Mouse (Mus musculus) embryo, embryonic 10.5 days (tissue): ENCODE measurements at regions not wholly inside any gene's neighbourhood (a gene's known extent, or its start where the extent isn't known, plus 50 kb on each side); places are given as distances from the start of the nearest gene placed in this dataset.
"Not testable (repeated sequence)": the region's sequence is repeated elsewhere in the genome, so short reads cannot be mapped to it uniquely, and the experiment has no call there.

Experiments
- DNase-seq: peaks from one replicate; pipeline ENCODE4 v3.0.0-alpha.2; 2015; ENCODE audit warnings: low spot score

DNA sequence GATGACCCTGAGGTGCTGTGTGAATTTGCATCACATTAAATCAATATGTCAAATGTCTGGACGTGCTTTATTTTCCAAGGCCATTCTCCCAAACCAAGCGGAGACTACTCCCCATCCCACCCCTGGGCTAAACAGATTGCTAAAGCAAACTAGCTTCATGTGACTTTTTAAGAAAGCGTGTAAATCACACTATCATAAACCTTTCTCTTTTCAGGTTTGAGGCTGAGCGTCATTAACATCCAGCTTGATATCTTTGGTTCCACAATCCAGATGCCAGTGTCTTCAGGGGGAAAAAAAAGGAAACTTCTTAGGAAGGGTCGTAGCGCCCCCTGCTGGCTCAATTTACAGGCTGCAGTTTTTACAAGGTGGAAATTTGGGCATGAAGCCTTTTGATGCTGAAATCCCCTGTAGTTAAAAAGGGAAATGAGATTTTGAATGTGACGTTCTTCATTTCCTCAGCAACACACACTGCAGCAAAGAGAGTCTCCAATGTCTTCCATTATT lies 105.1 kb upstream of the Nt5e start:
- peak; percentile 89 for DNase-seq

DNA sequence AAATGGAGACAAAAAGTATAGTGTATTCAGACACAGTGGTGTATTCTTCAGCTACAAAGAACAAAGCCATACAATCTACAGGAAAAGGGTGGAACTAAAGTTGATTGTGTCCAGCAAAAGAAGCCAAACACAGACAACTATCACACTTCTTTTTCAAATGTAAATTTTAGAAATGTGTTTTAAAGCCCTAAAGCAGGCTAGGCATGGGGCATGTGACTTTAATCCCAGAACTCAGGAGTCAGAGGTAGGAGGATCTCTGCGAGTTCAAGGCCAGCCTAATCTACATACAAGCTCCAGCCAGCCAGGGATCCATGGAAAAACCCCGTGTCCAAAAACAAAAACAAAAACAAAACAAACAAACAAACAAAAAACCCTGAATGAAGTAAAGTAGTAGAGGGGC lies 89.9 kb upstream of the Nt5e start:
- no peak for DNase-seq

DNA sequence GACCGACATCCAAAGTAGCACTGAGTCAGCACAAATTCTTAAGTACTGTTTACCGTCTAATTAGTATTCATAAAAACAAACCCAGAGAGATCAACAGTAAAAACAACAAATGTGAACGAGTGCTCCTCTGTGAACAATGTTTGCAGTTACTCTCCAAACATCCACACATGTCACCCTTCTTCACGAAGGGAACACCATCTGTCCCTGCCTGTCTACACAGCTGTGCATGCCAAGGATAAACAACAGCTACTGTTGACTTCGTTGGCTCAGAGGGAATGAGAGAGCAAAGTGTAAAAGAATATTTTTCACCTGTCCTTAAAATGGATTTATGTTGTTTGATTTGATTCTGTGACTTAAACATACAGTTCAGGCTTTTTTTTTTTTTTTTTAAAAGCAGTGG lies 88.7 kb upstream of the Nt5e start:
- no peak for DNase-seq

DNA sequence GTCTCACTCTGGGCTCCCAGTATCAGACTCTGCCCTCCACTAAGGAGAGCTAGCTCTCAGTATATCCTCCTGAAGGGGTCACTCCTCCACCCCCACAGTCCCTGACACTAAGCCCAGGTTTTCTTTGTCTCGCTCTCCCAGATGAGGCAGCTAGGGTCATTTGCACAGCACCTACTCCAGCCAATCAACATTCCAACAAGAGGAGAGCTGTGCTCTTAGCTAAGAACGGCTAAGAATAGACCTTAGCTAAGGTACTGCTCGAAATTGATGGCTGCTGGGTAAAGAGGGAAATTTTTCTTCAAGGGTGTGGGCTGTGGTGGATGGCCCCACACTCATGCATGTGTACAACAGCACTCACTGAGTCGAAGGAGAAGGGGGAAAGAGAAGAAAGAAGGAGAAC lies 86.3 kb upstream of the Nt5e start:
- peak; percentile 16 for DNase-seq

DNA sequence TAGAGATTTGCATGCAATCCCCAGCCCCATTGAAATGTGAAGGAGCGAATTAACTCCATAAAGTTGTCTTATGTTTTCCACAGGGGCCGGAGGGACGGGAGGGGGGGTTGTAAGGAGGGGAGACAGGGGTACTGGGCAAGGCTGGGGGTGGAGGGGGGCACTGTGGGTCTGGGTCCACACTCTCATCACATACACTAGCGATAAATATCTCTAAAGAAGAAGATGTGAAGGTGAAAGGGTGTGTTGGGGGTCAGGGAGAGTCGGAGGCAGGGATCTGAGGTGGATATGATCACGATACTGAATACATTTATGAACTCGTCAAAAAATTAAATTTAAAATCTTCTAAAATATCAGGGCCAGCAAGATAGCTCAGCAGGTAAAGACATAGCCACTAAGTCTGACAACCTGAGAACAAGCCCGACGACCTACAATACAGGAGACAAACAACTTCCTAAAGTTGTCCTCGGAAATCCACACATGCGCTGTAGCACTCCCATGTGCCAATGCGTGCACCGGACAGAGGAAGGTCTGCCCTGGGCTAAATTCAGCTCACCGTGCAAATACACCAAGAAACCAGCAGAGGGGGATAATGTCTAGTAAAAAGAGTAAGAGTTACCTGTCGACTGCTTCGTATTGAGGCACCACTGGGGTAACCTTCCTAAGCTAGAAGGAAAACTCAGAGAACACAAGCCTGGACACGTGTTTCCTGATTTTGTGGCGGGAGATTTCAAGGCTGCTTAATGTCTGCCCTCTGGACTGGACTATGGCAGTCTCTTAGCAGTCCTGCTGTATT lies 85.6 kb upstream of the Nt5e start:
- DNase-seq = peak; percentile 96

DNA sequence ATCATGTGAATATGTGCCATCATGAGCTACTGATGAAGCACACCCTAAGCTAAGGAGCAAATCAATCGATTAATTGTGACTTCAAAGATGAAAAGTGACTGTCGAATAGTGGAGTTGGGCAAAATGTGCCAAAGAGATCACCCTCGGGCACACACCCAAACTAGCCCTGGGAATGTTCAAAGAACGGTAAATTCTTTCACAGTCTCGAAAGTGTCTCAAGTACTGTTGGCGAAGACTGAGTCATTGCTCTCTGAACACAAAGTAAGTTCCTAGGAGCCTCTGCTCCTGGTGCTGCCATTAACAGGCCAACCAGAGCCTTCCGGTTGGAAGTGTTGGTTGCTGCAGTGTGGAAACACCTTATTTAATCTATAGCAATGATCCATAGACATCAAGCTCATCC lies 84.5 kb upstream of the Nt5e start:
- DNase-seq = no peak

DNA sequence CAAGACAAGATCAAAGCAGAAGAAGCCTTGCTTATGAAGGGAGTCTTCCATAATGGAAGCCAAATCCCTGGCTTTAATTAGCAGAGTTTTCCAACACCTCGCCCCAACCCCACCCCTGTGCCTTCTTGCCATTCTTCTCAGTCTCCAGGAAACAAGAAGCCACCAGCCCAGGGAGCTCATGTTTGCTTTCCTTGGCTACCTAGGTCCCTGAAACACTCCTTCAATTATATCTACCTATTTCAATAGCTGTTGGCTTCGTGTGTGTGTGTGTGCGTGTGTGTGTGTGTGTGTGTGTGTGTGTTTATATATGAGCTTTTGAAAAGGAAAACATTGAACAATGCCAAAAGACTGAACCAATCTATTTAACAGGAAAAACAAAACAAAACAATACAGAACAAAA lies 82.5 kb upstream of the Nt5e start:
- DNase-seq = no peak

DNA sequence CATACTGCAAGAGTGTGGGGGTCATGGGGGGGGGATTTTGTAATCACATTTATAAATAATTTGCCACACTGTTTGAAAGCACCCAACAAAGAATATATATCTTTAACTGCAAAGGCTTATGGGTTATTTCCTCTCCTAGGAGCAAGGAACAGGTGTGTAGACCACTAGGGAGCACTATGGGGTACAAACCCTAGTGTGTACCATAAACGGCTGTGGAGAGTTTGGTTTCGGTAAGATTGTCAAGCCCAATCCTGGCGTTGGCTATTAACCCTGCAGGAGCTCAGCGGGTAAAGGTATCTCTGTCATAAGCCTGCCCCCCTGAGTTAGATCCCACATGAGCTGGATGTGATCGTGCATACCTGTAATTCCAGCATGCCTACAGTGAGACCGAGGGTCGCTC lies 71.0 kb upstream of the Nt5e start:
- no peak for DNase-seq

DNA sequence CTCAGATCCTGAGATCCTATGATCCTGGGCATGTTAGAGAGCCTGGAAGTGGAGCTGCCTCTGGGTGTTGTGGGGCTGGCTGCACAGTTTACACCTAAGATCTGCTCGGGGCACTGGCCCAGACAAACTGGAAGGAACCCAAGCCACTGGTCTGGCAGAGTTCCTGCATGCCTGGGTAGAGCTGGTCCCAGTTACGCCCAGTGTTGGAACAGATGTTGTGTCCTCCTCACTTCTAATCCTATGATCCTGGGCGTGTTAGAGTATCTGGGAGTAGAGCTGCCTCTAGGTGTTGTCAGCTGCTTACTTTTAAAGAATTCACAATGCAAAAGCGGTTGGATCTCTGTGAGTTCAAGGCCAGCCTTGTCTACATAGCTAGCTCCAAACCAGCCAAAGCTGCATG lies 67.4 kb upstream of the Nt5e start:
- no peak for DNase-seq

DNA sequence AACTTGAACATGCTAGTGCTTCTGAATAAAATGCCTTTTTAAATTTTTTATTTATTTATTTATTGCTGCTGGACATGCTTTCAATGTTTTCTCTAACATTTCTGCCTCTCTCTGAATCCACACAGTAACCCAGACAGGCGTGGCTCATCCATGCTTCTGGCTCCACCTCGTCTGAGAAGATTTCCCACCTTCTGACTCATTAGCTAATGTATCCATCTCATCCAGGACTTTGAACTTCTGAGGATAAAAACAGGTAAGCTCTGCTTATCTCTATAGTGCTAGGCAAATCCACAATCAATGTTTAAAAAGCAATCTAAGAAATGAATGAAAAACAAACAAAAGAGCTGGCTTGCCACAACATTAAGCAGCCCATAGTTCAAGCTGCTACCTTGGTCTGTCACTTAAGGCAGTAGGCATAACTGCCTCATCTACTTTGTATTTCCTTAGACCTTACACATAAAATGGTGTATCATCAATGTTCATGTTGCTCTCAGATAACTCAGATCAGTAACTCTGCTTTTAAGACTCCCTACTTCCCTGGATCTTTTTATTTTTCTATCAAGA lies 66.8 kb upstream of the Nt5e start:
- DNase-seq = no peak

DNA sequence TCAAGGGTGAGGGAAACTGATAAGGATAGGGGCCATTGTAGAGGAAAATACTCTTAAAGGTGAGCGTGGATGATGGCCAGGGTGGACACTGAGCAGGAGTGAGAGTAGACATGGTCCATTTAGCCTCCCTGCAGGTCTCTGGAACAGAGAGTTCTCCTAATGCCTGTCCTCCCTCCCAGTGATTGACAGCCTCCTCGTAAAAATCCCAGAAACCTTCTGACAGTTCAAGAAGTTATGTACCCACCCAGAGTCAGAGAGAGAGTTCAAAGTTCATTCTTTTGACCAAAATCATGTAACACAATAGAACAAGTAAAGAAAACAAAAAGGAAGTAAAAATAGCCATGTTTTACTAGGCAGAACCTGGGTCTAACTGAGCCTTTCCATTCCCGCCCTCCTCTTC lies 64.5 kb upstream of the Nt5e start:
- no peak for DNase-seq

DNA sequence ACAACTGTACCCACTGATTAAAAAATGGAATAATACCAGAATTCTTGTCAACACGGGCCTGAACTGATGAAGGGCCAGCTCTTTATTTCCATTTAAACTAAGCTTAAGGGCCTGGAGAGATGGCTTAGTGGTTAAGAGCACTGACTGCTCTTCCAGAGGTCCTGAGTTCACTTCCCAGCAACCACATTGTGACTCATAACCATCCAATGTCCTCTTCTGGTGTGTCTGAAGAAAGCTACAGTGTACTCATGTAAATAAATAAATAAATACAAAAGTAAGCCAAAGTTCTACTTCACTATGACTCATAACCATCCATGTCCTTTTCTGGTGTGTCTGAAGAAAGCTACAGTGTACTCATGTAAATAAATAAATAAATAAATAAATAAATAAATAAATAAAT lies 60.7 kb upstream of the Nt5e start:
- not testable (repeated sequence) for DNase-seq

DNA sequence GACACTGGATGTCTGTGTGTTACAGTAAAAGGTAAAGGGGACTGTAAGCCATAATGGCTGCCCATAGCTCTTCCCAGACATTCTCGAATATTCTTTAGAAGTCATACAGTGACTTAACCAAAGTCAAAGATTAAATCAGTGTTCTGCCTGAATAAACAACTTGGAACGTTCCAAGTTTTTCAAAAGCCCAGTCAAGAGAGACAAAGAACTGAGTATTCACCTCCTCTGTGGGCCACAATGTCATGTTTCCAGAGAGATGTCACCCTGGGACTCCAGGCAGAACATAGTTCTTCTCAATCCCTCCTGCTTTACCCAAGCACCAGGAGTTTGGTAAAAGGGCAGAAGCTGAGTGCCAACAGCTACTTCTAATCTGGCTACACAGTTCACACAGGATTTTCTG lies 58.2 kb upstream of the Nt5e start:
- no peak for DNase-seq

DNA sequence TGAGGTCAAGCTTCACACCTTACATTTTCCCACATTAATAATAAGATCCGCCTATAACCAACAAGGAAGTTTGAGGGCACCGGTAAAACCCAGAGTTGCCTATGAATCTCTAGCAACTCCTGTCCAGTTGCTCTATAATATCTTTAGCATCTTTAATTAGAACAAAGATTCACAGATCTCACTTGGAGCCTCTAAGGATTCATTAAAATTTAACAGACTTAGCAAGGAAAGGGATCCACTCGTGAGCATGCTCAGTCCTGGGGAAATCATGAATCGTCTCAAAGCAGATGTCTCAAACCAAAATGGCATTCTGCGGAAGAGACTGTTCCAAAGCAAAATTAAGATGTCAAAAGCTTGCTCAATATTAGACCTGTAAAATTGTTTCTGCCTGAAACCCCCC lies 57.8 kb upstream of the Nt5e start:
- DNase-seq = no peak

DNA sequence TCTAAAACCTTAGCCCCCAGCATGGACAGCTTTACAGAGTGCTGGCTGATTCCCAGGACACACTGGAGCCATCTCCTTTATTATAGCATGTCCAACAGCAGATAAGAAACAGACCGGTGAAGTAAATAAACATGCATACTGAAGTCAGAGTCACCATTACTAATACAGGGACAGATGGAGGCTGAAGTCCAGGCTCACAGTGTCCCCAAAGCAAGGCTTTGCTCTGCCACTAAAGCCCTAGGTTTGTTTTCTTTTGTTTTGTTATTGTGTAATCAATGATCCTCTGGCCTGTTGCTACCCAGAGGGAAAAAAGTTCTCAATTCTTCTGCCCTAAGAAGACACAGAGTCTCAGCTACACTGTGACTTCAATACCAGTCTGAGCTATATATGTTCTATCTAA lies 56.2 kb upstream of the Nt5e start:
- DNase-seq = no peak

DNA sequence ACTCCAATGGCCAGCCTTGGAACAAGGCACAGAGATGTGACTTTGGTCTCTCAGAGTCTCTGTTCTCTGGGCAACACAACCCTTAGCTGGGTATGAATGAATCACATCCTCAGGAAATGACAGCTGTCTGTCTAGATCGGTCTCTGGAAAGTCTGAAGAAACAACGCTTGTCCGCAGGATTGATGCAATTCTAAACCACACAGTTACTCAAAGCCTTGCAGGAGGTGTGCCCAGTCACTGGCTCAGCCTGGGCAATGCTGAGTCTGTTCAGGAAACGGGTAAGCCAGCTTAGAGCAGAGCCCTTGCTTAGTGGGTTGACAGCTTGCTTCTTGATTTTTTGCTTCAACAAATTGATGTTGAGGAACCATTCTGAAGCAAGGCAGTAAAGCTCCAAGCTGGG lies 53.7 kb upstream of the Nt5e start:
- DNase-seq = no peak

DNA sequence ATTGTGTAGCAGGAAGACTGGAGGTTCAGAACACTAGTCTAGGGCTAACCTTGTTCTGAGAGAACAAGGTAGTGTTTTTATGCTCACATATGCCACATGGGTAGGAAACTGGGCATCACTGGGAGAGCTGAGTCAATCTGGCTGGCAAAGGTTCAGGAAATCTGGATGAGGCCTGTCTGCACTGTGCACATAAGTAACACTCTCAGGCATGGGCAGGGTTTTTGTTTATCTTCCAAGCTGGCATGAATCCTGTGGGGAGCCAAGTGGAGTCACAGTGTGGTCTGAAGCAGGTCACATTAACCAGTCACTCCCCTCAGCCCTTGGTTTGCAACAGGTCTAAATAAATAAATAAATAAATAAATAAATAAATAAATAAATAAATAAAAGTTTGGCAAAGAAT lies 53.0 kb upstream of the Nt5e start:
- no peak for DNase-seq

DNA sequence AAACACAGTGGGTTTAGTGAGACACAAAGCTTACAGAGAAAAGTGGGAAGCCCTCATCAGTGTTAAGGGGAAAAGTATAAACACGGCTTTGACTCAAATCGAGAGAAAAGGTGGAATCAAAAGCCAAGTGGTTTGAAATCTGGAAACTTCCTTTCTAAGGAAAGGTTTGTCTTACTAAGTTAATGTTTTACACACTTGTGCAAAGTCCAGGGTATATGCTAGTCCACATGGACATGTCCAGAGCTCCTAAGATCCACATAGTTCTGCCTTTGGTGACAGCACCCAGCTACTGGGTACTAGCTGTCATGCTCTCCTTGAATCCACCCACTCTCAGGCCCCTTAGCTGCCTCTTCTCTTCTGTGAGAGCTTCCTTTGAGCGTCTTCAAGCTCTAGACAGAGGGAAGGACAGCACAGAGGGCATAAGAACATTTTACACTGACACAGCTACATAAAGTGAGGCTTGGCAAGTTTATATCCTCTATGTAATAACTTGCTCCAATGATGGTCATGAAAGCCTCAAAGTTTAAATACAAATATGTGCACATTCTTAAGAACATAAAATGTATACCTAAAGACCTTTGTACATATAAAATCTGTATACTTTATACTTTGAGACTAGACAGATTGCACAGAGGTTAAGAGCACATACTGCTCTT lies 52.2 kb upstream of the Nt5e start:
- no peak for DNase-seq

DNA sequence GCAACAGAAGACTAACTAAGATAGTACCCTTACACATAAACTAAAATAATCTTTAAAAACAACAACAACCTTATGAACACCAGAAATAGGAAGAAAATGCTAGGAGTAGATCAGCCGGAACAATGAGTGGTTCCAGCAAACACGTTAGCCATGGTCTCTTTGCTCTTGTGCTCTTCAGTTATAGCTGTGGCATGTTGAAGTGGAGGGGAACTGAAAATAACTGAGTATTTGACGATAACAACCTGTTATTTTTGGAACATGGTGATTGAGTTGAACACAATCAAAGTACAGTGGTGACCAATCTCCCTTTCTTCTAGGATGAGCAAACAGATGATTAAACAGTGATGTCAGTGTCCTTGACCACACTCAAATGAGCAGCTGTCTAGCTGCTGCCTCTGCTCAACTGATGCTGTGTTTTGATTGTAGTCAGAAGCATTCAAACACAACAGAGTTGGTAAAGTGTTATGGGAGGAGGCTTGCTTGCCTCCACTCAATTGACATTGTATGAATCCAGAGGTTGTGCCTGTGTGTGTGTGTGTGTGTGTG lies 50.9 kb upstream of the Nt5e start:
- no peak for DNase-seq

DNA sequence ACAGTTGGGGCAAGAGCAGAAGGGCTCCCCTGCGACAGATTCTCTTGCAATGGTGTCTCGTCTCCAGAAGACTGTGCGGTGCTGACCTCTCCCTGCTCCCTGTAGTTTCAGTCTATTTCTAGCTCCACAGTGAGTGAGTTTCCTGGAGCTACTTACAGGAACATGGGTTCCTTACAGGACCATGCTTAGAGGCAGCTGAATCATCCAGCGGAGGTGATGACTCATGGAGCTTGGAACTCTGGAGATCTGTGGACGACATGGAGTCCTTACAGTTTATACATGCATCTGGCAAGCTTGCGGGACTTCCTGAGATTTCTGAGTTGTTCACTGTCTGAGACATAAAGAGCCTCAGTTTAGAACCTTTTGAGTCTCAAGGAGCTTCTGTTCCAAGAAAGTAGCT lies 50.0 kb upstream of the Nt5e start:
- DNase-seq = no peak
